Mouse (Mus musculus): Measurements from ENCODE around the gene Cyp4a29. TPM values are rescaled to one million over a fixed set of nuclear protein-coding genes. Genes with fewer than 3 reads are reported as not detected.
"Not testable (repeated sequence)": the region's sequence is repeated elsewhere in the genome, so short reads cannot be mapped to it uniquely, and the experiment has no call there.

Gene Cyp4a29
- not detected in 2 replicates for polyA plus RNA-seq (2012; ENCODE audit: insufficient read depth, insufficient read length, low replicate concordance, missing spikeins)

DNA sequence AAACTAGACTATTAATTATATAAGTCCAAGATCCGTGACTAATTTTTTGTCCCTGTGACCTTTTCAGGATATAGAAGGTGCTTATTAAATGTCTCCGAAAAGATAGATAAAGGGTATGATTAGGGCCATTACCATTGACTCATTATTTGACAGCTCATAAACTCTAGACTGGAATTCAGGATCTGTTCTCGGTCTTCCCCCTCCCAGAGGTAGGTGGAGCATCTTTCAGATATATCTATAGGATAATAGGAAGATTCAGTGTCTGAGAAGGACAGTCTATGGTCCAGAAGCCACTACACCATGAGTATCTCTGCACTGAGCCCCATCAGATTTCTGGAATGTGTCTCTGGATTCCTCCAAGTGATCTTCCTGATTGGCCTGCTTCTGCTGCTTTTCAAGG lies at the start of gene Cyp4a29:
Cyp4a29 (plus strand) TSS at position 301 of the 400 bp plus-strand sequence.
- Histone ChIP-seq H3K27ac (ENCODE audit: insufficient read depth, low read depth, low read length) (no peak within 1 kb of the TSS), H3K4me1 (ENCODE audit: control insufficient read depth, insufficient read depth, low read length) (no peaks in the 10 kb centered on the region), H3K4me3 (ENCODE audit: insufficient read depth, low read depth, low read length) (no peak within 1 kb of the TSS)
- 68% methylated on average over 3 of the region's 3 CpGs for WGBS
- TF ChIP-seq CTCF (IDR thresholded peaks at IDR 0.05; ENCODE audit: insufficient read depth, low read depth, low read length) (no peak), POLR2A (IDR thresholded peaks at IDR 0.05; ENCODE audit: insufficient read depth, low read depth, low read length) (no peak)

DNA sequence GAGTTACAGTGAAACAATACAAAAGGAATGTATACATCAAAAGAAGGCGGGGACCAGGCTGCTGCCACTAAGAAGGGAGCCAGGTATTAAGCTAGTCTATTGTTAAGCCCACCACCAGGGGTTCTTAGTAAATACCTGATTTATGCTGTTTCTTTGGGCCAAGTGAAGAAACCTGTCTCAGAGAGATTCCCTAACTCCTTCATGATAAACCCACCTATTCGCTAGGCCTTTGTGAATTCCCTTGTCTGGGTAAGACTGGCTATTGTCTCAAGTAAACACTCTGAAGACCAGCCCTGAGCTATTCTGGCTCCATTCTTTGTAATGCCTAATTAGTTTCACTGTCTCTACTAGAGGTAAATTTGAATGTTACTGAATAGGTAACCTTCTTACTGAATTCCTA lies 9.0 kb upstream of the Cyp4a29 start:
- H3K27ac ChIP-seq (ENCODE audit: insufficient read depth, low read depth, low read length); H3K4me1 ChIP-seq (ENCODE audit: control insufficient read depth, insufficient read depth, low read length); H3K4me3 ChIP-seq (ENCODE audit: insufficient read depth, low read depth, low read length): not testable (repeated sequence)
- WGBS = 71% methylated on average over 2 of the region's 2 CpGs

DNA sequence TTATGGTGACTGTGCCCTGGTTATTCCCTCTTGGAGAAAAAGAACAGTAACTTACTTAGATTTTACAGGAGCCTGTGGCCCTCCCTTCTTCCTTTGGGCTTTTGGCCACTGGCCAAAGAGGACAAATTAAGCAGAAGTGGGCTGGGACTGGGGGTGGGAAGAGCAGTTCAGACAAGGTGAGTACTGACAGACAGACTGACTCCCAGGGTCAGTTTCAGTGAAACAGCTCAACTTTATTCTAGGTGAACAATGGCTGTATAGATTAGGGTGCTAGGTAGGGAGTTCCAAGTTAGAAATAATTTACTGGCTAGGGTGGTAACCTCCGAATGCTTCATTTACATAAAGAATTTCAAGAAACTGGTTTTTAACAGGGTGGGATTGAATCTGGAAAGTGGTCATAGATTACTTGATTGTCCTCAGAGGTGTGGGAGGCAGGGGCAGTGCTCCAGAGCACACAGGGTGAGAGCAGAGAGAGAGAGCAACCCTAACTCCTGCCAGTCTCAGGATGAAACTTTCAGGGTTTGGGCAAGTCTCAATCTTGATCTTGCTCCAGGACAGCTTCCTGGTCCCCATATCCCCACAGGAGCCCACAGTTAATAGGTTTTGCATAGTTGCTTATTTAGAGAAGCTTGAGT lies 5.3 kb upstream of the Cyp4a29 start:
- WGBS = 78% methylated on average over 1 of the region's 1 CpGs
- no peak for TF ChIP-seq POLR2A (IDR thresholded peaks at IDR 0.05; ENCODE audit: insufficient read depth, low read depth, low read length)
- no peak for TF ChIP-seq CTCF (IDR thresholded peaks at IDR 0.05; ENCODE audit: insufficient read depth, low read depth, low read length)
- no peaks in the 10 kb centered on the region for H3K4me1 ChIP-seq (ENCODE audit: control insufficient read depth, insufficient read depth, low read length)
- H3K4me3 ChIP-seq (ENCODE audit: insufficient read depth, low read depth, low read length) = no peak overlapping the region
- no peak overlapping the region for H3K27ac ChIP-seq (ENCODE audit: insufficient read depth, low read depth, low read length)

DNA sequence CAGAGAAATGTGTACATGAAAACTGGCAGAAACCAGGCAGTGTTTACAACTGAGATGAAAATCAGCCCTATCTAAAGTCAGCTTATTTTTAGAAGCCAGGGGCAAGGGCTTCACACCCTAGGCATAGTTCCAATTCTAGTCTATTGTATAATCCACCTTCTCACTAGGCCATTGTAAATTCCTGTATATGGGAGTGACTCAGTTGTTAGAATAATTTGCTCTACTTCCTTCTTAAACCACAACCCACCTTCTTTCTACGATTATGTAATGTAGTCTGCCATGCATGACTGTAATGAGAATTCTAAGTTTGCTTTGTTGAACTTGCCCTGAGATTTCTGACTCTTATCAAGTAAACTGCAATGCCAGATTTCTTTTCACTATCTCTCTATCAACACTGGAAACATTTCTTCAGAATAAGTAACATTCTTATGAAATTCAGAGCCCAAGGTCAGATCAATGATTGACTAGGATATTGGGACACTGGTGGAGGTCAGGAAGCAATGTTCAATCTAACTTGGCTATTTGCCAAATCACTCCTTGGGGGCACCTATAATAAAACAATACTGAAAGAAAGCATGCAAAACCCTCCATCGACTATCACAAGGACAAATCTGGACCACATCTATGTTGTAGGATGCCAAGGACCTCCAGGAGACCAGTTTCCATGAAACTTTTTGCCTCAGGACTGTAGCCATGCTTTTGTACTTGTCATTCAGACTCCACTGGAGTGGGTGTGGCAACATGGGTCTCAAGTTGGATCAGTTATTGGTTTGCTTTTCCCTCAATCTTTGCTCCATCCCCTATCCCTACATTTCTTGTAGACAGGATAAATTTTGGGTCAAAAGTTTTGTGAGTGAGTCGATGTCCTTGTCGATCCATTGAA lies 23.0 kb downstream of the Cyp4a29 start:
- WGBS = 87% methylated on average over 3 of the region's 4 CpGs
- not testable (repeated sequence) for H3K4me3 ChIP-seq (ENCODE audit: insufficient read depth, low read depth, low read length); H3K4me1 ChIP-seq (ENCODE audit: control insufficient read depth, insufficient read depth, low read length); H3K27ac ChIP-seq (ENCODE audit: insufficient read depth, low read depth, low read length)

GRCm38 (mm10) chr4:115278215-115278982 lies 36.5 kb downstream of the Cyp4a29 start:
- H3K27ac ChIP-seq (ENCODE audit: insufficient read depth, low read depth, low read length); H3K4me1 ChIP-seq (ENCODE audit: control insufficient read depth, insufficient read depth, low read length); H3K4me3 ChIP-seq (ENCODE audit: insufficient read depth, low read depth, low read length): not testable (repeated sequence)
- WGBS = 84% methylated on average over 2 of the region's 3 CpGs

- Histone ChIP-seq H3K4me3 (ENCODE audit: insufficient read depth, low read depth, low read length) (no peak overlapping the region), H3K27ac (ENCODE audit: insufficient read depth, low read depth, low read length) (no peak overlapping the region), H3K4me1 (ENCODE audit: control insufficient read depth, insufficient read depth, low read length) (peaks cover 2% of the 10 kb centered on the region; the same call in 1 of the 2 replicates)
- no peak for TF ChIP-seq CTCF (IDR thresholded peaks at IDR 0.05; ENCODE audit: insufficient read depth, low read depth, low read length)
- no peak for TF ChIP-seq POLR2A (IDR thresholded peaks at IDR 0.05; ENCODE audit: insufficient read depth, low read depth, low read length)
Observed at GRCm38 (mm10) chr4:115280342-115280741, 38.5 kb downstream of the Cyp4a29 start.

DNA sequence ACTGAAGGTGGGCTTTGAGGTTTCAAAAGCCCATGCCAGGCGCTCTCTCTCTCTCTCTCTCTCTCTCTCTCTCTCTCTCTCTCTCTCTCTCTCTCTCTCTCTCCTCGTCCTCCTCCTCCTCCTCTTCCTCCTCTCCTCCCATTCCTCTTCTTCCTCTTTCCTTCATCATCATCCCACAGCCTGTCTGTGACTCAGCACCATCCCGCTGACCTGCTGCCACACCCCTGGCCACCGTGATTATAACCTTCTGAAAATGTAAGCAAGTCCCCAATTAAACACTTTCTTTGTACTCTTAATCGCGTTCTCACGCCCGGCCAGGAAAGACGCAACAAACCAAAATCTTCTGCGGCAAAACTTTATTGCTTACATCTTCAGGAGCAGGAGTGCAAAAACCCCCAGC lies 38.9 kb downstream of the Cyp4a29 start:
- not testable (repeated sequence) for H3K27ac ChIP-seq (ENCODE audit: insufficient read depth, low read depth, low read length); H3K4me1 ChIP-seq (ENCODE audit: control insufficient read depth, insufficient read depth, low read length)
- peak overlapping the region; percentile 47 for H3K4me3 ChIP-seq (ENCODE audit: insufficient read depth, low read depth, low read length)
- WGBS = 5% methylated on average over 9 of the region's 10 CpGs

DNA sequence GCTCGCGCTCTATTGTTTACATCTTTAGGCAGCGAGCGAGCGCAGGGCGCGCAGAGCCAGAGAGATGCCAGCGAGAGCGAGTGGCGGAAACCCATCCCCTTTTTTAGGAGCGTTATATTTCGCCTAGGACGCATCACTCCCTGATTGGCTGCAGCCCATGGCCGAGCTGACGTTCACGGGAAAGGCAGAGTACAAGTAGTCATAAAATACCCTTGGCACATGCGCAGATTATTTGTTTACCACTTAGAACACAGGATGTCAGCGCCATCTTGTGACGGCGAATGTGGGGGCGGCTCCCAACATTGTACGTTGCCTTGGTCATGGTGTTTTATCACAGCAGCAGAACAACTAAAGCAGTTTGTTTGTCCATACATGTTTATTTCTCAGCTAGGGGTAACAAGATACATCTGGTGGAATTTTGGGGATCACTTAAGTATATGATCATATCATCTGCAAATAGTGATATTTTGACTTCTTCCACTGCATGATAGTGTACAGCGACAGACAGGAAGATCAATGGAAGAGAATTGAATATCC lies 39.4 kb downstream of the Cyp4a29 start:
- H3K27ac ChIP-seq (ENCODE audit: insufficient read depth, low read depth, low read length); H3K4me1 ChIP-seq (ENCODE audit: control insufficient read depth, insufficient read depth, low read length): not testable (repeated sequence)
- peak overlapping the region; percentile 47 for H3K4me3 ChIP-seq (ENCODE audit: insufficient read depth, low read depth, low read length)
- whole genome bisulfite sequencing = 11% methylated on average over 21 of the region's 23 CpGs

DNA sequence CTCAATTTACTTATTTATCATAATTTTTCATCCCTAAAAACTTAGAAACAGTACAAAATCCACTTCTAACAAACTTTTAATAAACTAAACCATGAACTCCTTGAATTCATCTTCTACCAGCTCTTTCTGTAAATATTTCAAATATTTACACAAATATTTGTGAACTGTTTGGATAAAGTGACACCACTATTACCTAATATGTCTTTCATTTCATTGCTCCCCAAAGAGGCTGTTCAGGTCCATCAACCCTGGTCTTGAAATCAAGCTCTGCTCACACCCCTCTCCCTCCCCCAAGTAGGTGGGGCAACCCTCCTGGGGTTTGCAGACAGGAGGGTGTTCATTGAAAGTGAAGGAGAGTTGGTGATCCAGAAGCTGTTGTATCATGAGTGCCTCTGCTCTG lies 56.9 kb downstream of the Cyp4a29 start, which contains the start of gene Cyp4a12a:
Cyp4a12a (plus strand) TSS at position 301 of the 400 bp plus-strand sequence.
- not testable (repeated sequence) for H3K4me1 ChIP-seq (ENCODE audit: control insufficient read depth, insufficient read depth, low read length); H3K27ac ChIP-seq (ENCODE audit: insufficient read depth, low read depth, low read length); H3K4me3 ChIP-seq (ENCODE audit: insufficient read depth, low read depth, low read length)

Other genes with a start within 250 kb of the Cyp4a29 start
- gene Stil, start 241.9 kb upstream of the Cyp4a29 start, polyA plus RNA-seq (2012; ENCODE audit: insufficient read depth, insufficient read length, low replicate concordance, missing spikeins) = not detected in 2 replicates
- gene Tal1, start 185.7 kb upstream of the Cyp4a29 start, polyA plus RNA-seq (2012; ENCODE audit: insufficient read depth, insufficient read length, low replicate concordance, missing spikeins) = not detected in 2 replicates
- gene Pdzk1ip1, start 153.4 kb upstream of the Cyp4a29 start, polyA plus RNA-seq (2012; ENCODE audit: insufficient read depth, insufficient read length, low replicate concordance, missing spikeins) = not detected in 2 replicates
- gene Cyp4x1, start 107.8 kb upstream of the Cyp4a29 start, polyA plus RNA-seq (2012; ENCODE audit: insufficient read depth, insufficient read length, low replicate concordance, missing spikeins) = not detected in 2 replicates
- not detected in 2 replicates for gene Cyp4a12a, start 57.0 kb downstream of the Cyp4a29 start, polyA plus RNA-seq (2012; ENCODE audit: insufficient read depth, insufficient read length, low replicate concordance, missing spikeins)
- not detected in 2 replicates for gene Cyp4a12b, start 169.5 kb downstream of the Cyp4a29 start, polyA plus RNA-seq (2012; ENCODE audit: insufficient read depth, insufficient read length, low replicate concordance, missing spikeins)
- gene Cyp4a30b, start 210.5 kb downstream of the Cyp4a29 start, polyA plus RNA-seq (2012; ENCODE audit: insufficient read depth, insufficient read length, low replicate concordance, missing spikeins) = not detected in 2 replicates